Mouse (Mus musculus): ENCODE measurements at regions not wholly inside any gene's neighbourhood (a gene's known extent, or its start where the extent isn't known, plus 50 kb on each side); places are given as distances from the start of the nearest gene placed in this dataset.
A peak's percentile ranks its signal among the peaks of the same experiment; 100 is the strongest.

DNA sequence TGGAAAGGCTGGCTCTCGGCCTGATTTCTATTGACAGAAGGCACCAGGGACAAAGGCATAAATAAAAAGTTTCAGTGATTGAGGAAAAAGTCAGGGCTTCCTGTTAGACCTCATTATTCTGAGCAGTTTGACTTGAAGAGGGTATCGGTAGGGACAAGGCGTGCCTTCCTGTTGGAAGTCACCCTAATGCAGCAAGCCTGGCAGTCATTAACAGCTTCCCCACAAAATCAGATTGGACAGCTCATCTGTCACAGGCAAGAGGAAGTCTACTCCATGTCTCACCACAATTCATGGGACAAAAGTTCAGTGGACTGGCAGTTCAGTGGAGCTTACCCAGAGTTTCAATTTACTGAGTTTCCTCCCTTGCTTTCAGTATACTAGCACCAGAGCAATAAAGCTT is 715.5 kb downstream of the Fam181b start:
- peak; percentile 84 for TF ChIP-seq GATA4 (IDR thresholded peaks at IDR 0.05; ENCODE audit: insufficient replicate concordance, low read length)

DNA sequence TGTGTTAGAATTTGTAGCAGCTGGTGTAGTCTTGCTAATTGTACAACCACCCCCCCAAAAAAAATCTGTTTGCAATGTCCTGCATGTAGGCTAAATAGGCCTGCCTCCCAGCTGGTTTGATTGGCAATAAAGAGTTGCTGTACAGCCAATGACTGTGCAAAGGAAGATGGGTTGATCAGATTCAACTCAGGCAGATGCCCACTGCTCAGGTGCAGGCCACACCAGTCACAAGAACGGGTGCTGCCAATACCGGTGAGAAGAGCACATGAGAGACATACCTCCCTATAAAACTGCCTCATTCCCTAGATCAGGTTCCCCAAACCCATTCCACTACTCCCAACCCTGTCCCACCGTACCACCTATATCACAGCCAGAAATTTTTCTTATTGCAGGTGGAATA is 756.0 kb downstream of the Fam181b start:
- TF ChIP-seq GATA4 (IDR thresholded peaks at IDR 0.05; ENCODE audit: insufficient replicate concordance, low read length): no peak

DNA sequence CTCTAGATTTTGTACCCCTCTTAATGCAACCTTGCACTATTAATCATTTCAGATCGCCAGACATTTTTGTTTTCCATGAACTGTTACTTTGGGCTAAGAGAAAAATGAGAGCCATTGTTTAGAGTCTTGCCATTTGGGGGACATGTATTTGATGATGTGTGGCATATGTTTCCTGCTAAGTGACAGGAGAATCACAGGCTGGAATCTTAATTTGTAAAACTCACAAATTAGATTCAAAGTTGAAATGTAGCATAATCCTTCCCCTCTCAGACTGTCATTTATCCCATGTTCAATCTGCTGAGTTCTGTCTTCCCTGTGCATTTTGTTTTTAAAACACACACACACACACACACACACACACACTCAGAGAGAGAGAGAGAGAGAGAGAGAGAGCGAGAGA is 756.5 kb downstream of the Fam181b start:
- no peak for TF ChIP-seq GATA4 (IDR thresholded peaks at IDR 0.05; ENCODE audit: insufficient replicate concordance, low read length)

DNA sequence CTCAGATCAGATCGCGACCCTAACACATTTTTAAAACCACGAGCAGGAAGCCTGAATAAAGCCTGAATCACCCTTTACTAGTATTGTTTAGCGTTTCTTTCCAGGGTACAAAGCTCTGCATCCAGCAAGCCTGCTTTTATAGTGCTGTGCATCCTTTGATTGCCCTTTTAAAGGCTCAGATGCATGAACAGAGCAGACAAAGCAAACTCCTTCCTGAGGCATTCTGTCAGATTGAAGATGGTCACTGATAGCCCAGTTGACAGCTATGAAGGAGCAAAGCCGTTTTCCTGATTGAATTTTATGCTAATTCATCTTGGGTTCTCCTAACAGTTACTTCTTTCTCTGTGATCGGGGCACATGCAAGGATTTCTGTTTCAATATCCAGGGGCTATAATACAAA is 775.4 kb downstream of the Fam181b start:
- TF ChIP-seq GATA4 (IDR thresholded peaks at IDR 0.05; ENCODE audit: insufficient replicate concordance, low read length): no peak

DNA sequence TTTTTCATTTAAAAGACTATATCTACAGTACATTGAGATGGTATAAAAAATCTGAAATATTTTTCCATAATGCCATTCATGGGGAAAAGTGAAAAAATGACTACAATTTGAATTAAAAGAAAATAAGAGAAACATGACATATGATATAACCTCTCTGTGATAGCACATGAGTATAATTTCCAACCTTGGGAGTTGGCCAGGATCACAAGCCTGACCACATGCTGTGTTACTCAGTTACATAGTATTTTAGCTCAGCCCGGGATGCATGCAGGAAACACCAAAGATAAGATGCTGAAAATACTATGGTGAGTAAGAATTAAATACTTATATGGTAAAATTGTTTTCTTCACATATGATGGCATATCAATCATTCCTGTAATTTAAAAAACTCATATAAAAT is 814.0 kb downstream of the Fam181b start:
- no peak for TF ChIP-seq GATA4 (IDR thresholded peaks at IDR 0.05; ENCODE audit: insufficient replicate concordance, low read length)

DNA sequence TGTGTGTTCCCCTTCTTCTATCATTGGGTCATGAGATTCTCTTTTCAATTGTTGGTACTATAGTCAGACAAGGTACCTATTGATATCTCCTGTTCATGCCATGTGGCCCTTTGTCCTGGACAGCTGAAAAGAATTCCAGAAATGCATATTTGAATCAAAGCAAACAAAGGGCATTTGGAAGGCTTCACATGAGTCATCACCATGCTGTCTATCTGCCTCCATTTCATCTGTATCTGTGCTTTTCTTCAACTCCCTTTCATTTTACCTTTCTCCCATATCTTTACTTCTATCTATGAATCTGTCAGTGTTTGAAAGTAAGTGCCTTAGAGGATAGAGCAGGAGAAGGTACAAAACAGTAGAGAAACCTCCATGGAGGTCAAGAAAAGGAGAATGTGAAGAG is 817.3 kb downstream of the Fam181b start:
- TF ChIP-seq GATA4 (IDR thresholded peaks at IDR 0.05; ENCODE audit: insufficient replicate concordance, low read length): no peak

DNA sequence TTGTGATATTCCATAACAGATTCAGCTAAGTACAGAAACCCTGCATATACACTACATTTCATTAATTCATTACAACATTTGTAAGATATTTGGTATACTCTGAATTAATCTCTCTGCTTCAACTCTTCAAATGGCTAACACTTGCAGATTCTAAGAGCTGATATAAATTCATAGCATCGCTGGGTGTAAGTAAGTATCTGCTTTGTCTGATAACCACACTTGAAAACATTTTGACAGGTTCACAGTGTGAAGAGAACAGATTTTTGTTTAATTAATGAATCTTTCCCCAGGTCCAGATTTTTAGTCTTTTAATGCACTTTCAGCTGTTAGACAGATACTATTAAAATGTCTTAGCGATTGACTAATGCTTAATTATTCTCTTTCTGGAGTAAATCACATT is 823.1 kb downstream of the Fam181b start:
- no peak for TF ChIP-seq GATA4 (IDR thresholded peaks at IDR 0.05; ENCODE audit: insufficient replicate concordance, low read length)

DNA sequence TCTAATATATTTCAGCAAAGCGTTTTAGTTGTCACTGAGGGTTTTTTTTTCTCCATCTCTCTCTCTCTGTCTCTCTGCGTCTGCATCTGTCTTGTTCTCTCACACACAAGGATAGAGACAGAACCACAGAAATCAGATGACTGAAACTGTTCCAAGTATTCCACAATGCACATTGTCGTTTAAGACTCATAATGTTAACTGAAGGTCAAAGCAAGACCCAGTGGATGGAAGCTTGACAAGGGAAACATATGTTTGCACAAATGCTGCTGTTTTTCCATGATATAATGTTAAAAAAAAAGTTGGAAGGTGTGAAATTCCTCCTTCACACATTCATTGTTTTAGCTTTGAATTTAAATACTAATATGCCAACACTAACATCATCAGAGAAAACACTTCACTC is 857.3 kb downstream of the Fam181b start:
- no peak for TF ChIP-seq GATA4 (IDR thresholded peaks at IDR 0.05; ENCODE audit: insufficient replicate concordance, low read length)

DNA sequence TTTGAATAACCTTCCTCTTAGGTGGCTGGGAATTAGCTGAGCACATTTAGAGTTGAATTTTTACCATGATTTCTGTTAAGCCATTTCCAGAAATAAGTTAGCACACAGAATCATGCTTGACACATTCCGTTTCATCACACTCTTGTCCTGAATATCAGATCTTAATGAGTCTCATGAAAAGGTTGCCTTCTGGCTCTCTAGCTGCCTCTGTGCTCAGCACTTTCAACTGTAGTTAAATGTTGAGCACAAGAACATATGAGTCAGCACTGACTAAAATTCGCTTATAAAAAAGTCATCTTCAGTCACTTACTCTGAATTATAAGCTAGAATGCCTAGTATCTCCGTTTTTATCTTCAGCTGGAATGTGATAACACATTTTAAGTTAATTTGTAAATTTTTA is 902.4 kb downstream of the Fam181b start:
- no peak for TF ChIP-seq GATA4 (IDR thresholded peaks at IDR 0.05; ENCODE audit: insufficient replicate concordance, low read length)

DNA sequence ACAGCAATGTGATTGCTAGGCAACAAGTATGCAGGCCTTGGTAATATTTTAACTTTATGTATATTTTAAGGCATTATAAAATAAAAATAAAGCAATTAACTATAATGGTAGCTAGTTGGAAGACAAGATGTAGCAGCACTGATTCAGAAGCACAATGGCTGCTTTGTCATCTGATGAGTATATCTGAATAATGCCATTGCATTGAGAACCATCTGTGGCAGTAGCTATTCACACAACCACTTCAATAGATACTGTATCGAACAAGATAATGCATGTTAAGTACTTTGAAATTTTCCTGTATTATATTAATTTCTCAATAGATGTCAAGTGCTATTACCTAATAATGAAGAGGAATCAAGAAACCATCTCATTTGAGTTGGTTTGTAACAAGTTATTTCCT is 923.1 kb downstream of the Fam181b start:
- no peak for TF ChIP-seq GATA4 (IDR thresholded peaks at IDR 0.05; ENCODE audit: insufficient replicate concordance, low read length)

DNA sequence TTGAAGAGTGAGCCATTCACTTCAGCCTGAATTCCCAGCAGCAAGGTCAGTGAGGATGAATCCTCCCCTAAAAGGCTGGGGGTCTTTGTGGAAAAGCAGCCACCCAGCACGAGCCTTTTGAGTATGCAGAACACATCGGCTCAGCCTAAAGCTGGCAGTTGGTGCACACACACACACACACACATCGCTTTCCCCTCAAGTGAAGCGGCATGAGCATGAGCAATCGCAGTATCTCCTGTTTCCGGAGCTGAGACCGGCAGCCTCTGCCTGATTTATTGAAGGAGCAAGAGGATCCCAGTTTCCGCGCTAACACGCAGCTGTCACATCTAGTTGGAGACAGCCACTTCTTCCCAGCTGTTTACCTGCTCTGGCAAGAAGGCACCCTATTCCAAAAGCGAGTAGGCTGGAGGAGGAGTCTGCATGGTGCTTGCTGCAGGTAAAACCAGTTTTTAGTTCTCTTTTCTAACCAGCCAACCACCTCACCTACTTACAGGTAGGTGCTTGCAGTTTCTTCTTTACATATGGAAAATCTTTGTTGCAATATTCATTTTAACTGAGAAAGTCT is 962.9 kb downstream of the Fam181b start:
- TF ChIP-seq GATA4 (IDR thresholded peaks at IDR 0.05; ENCODE audit: insufficient replicate concordance, low read length): no peak

DNA sequence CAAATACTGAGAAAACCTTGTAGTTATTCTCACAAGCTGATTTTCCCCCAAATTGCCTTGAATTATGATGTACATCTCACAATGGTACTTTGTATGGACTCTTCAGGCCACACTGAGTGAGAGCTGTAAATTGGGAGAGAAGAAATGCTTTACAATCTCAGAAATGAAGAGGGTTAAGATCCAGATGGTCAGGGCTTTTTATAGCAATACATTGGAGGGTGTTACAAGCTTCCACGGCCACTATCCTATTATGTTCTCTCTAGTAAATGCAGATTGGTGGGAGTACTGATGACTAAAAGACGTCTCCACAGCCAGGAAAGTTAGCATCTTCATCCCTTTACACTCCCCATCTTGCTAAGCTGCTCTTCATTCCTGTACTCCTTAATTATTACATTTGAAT is 965.8 kb downstream of the Fam181b start:
- TF ChIP-seq GATA4 (IDR thresholded peaks at IDR 0.05; ENCODE audit: insufficient replicate concordance, low read length): no peak

DNA sequence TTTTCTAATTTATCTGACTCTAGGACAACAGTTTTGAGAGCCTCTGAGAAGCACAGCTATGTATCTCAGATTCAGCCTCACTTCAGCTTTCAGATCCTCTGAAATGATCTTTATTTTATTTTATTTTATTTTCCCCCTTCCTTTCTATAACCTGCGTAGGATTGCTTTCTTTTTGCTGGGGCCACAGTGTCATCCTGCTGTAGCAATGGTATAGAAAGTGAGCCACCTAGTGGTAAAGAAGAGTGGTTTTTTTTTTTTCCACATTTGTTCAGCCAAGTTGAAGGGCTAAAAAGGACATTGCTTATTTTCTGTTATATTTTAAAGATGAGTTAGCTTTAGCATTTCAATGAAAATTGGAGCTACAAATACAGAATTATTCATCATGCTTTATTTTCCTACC is 966.4 kb downstream of the Fam181b start:
- TF ChIP-seq GATA4 (IDR thresholded peaks at IDR 0.05; ENCODE audit: insufficient replicate concordance, low read length): no peak

DNA sequence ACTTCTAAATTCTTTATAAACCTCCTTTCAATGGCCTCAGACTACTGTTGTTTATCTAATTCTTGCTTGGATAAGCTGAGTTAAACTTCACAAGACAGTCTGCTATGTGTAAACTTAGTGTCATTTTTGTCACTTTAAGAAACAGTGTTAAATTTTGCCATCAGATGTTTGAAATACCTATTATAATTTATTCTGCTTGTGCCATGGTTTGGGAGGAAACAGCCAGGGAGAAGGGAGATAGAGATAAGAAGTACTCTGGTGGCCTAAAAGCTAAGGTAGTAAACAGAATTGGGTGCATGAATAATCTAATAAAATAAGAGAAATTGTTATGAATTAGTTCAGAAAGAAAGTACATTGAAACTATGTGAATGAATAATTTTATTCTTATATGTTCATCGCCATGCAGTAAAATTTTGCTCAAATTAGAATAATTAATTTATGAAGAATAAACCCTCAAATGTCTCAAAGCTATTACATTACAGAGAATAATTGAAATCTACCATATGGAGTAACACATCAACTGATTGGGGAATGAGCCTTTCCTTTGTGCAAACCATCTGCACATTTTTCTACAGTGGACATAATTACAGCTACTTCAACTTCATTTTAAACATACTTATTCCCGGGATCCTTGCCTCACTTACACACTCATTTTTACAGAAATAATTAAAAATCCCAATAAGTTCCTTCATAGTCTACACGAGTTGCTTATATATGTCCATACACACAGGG is 982.3 kb downstream of the Fam181b start:
- no peak for TF ChIP-seq GATA4 (IDR thresholded peaks at IDR 0.05; ENCODE audit: insufficient replicate concordance, low read length)

Data from liver, adult (tissue).